Mouse (Mus musculus) forebrain, embryonic 14.5 days (tissue): ENCODE measurements around the gene Prep. TPM values are rescaled to one million over a fixed set of nuclear protein-coding genes. Genes with fewer than 3 reads are reported as not detected.

Experiments used
- ATAC-seq: fragments of 200-750 bp; cut with Nextera tagmentation; 2 replicates; pipeline ENCODE4 v1.8.0; 2017; ENCODE audit warnings: mild to moderate bottlenecking, moderate library complexity
- DNase-seq: peaks from one replicate; pipeline ENCODE4 v3.0.0-alpha.2; 2015; ENCODE audit warnings: low spot score
- H3K27ac ChIP-seq: fragments of 300-500 bp; sonication (generic); 2 replicates; pipeline ENCODE4 v1.5.1; 2014; ENCODE audit warnings: low read depth, mild to moderate bottlenecking, control low read depth, low read length, moderate library complexity
- H3K27me3 ChIP-seq: fragments of 300-500 bp; sonication (generic); replicated peaks from 2 replicates; pipeline ENCODE4 v1.6.1; 2014; ENCODE audit warnings: low read length, control low read depth, mixed read lengths; ENCODE audit not compliant: control insufficient read depth, insufficient read depth
- H3K36me3 ChIP-seq: fragments of 300-500 bp; sonication (generic); 2 replicates; pipeline ENCODE4 v1.6.1; 2014; ENCODE audit warnings: low read length, control low read depth; ENCODE audit not compliant: control insufficient read depth, insufficient read depth
- H3K4me1 ChIP-seq: fragments of 300-500 bp; sonication (generic); 2 replicates; pipeline ENCODE4 v1.6.1; 2014; ENCODE audit warnings: antibody characterized with exemption, low read length, control low read depth; ENCODE audit not compliant: control insufficient read depth, insufficient read depth
- H3K4me2 ChIP-seq: fragments of 300-500 bp; sonication (generic); 2 replicates; pipeline ENCODE4 v1.6.1; 2014; ENCODE audit warnings: mild to moderate bottlenecking, control low read depth, low read length
- H3K4me3 ChIP-seq: fragments of 300-500 bp; sonication (generic); 2 replicates; pipeline ENCODE4 v1.5.1; 2014; ENCODE audit warnings: low read depth, low read length, control low read depth
- H3K9ac ChIP-seq: fragments of 300-500 bp; sonication (generic); 2 replicates; pipeline ENCODE4 v1.6.1; 2014; ENCODE audit warnings: mild to moderate bottlenecking, low read length, control low read depth, moderate library complexity
- H3K9me3 ChIP-seq: fragments of 300-500 bp; sonication (generic); replicated peaks from 2 replicates; pipeline ENCODE4 v1.6.1; 2016; ENCODE audit warnings: low read length, control low read depth, mixed read lengths; ENCODE audit not compliant: control insufficient read depth
- WGBS: fragments of 180-500 bp; shearing (Covaris S2); extraction: QIAGEN DNeasy Blood & Tissue Kit; methylation state at CpG from one replicate; pipeline ENCODE4 v1.1.7; 2014; 5-methylcytosine and 5-hydroxymethylcytosine counted together
- polyA plus RNA-seq: library from polyadenylated mRNA; unstranded; fragments of >200 nt; fragmentation: Nextera tagmentation; extraction: Ambion mirVana; gene quantifications from 2 replicates; pipeline ENCODE4 v1.2.1, GENCODE M21; 2014

Gene Prep
- polyA plus RNA-seq = 14.2 and 16.7 TPM in 2 replicates

- H3K4me3 ChIP-seq = peak within 1 kb of the TSS; percentile 94
- ATAC-seq = peak; percentile 97
- 0% methylated on average over 46 of the region's 57 CpGs for WGBS
- no peaks in the 10 kb centered on the region for H3K36me3 ChIP-seq
- no peaks in the 10 kb centered on the region for H3K9me3 ChIP-seq
- DNase-seq = peak; percentile 95
- peak within 1 kb of the TSS; percentile 74 for H3K27ac ChIP-seq
- H3K27me3 ChIP-seq = no peaks in the 10 kb centered on the region
- peak within 1 kb of the TSS; percentile 84 for H3K9ac ChIP-seq
- H3K4me2 ChIP-seq = peak within 1 kb of the TSS; percentile 68
- peaks cover 4% of the 10 kb centered on the region for H3K4me1 ChIP-seq
These were observed at the start of gene Prep for GRCm38 (mm10) chr10:45066931-45067308. Gene Prep (plus strand): TSS chr10:45067203.

GRCm38 (mm10) chr10:45017352-45017751 lies 49.7 kb upstream of the Prep start:
- no peak for DNase-seq
- Histone ChIP-seq H3K4me3 (no peak overlapping the region), H3K27me3 (no peaks in the 10 kb centered on the region), H3K9ac (no peak overlapping the region), H3K4me2 (no peak overlapping the region), H3K9me3 (no peaks in the 10 kb centered on the region), H3K36me3 (no peaks in the 10 kb centered on the region), H3K4me1 (no peaks in the 10 kb centered on the region), H3K27ac (no peak overlapping the region)
- WGBS = 91% methylated on average over 13 of the region's 13 CpGs
- ATAC-seq = no peak

GRCm38 (mm10) chr10:45017851-45018250 lies 49.2 kb upstream of the Prep start:
- Histone ChIP-seq H3K9me3 (no peaks in the 10 kb centered on the region), H3K4me1 (no peaks in the 10 kb centered on the region), H3K27me3 (no peaks in the 10 kb centered on the region), H3K9ac (no peak overlapping the region), H3K4me2 (no peak overlapping the region), H3K27ac (no peak overlapping the region), H3K4me3 (no peak overlapping the region), H3K36me3 (no peaks in the 10 kb centered on the region)
- 91% methylated on average over 10 of the region's 10 CpGs for WGBS
- no peak for ATAC-seq
- DNase-seq = no peak

GRCm38 (mm10) chr10:45019418-45019817 lies 47.6 kb upstream of the Prep start:
- Histone ChIP-seq H3K4me2 (no peak overlapping the region), H3K36me3 (no peaks in the 10 kb centered on the region), H3K4me1 (no peaks in the 10 kb centered on the region), H3K9ac (no peak overlapping the region), H3K27ac (no peak overlapping the region), H3K4me3 (no peak overlapping the region), H3K9me3 (no peaks in the 10 kb centered on the region), H3K27me3 (no peaks in the 10 kb centered on the region)
- no peak for DNase-seq
- no peak for ATAC-seq
- 52% methylated on average over 7 of the region's 7 CpGs for WGBS

- H3K36me3 ChIP-seq = no peaks in the 10 kb centered on the region
- no peak overlapping the region for H3K27ac ChIP-seq
- no peaks in the 10 kb centered on the region for H3K4me1 ChIP-seq
- DNase-seq (no peak), ATAC-seq (no peak)
- no peaks in the 10 kb centered on the region for H3K9me3 ChIP-seq
- no peak overlapping the region for H3K4me2 ChIP-seq
- H3K9ac ChIP-seq = no peak overlapping the region
- no peak overlapping the region for H3K4me3 ChIP-seq
- H3K27me3 ChIP-seq = no peaks in the 10 kb centered on the region
- WGBS = 85% methylated on average over 10 of the region's 10 CpGs
These were observed 47.2 kb upstream of the Prep start for GRCm38 (mm10) chr10:45019849-45020248.

- no peaks in the 10 kb centered on the region for H3K27me3 ChIP-seq
- no peak for ATAC-seq
- 93% methylated on average over 10 of the region's 10 CpGs for WGBS
These were observed 46.7 kb upstream of the Prep start for GRCm38 (mm10) chr10:45020291-45020690.

GRCm38 (mm10) chr10:45025184-45025583 lies 41.8 kb upstream of the Prep start:
- Histone ChIP-seq H3K36me3 (no peaks in the 10 kb centered on the region), H3K4me2 (no peak overlapping the region), H3K4me3 (no peak overlapping the region), H3K27me3 (no peaks in the 10 kb centered on the region), H3K9me3 (no peaks in the 10 kb centered on the region), H3K4me1 (no peaks in the 10 kb centered on the region), H3K27ac (no peak overlapping the region), H3K9ac (no peak overlapping the region)
- ATAC-seq (no peak), DNase-seq (no peak)
- 12% methylated on average over 4 of the region's 4 CpGs for WGBS

More at GRCm38 (mm10) chr10:45020291-45020690, 46.7 kb upstream of the Prep start:
- DNase-seq = no peak
- Histone ChIP-seq H3K4me3 (no peak overlapping the region), H3K4me2 (no peak overlapping the region), H3K27ac (no peak overlapping the region), H3K9ac (no peak overlapping the region), H3K36me3 (no peaks in the 10 kb centered on the region), H3K9me3 (no peaks in the 10 kb centered on the region), H3K4me1 (no peaks in the 10 kb centered on the region)

GRCm38 (mm10) chr10:45026935-45027334 lies 40.1 kb upstream of the Prep start:
- DNase-seq (no peak), ATAC-seq (no peak)
- Histone ChIP-seq H3K27me3 (no peaks in the 10 kb centered on the region), H3K9me3 (no peaks in the 10 kb centered on the region), H3K4me1 (no peaks in the 10 kb centered on the region), H3K9ac (no peak overlapping the region), H3K36me3 (no peaks in the 10 kb centered on the region), H3K27ac (no peak overlapping the region), H3K4me3 (no peak overlapping the region), H3K4me2 (no peak overlapping the region)
- WGBS = 96% methylated on average over 7 of the region's 7 CpGs

GRCm38 (mm10) chr10:45045268-45045928 lies 21.6 kb upstream of the Prep start:
- peak; percentile 75 for ATAC-seq
- 28% methylated on average over 12 of the region's 12 CpGs for WGBS
- Histone ChIP-seq H3K4me2 (no peak overlapping the region), H3K4me3 (no peak overlapping the region), H3K27me3 (no peaks in the 10 kb centered on the region), H3K4me1 (no peaks in the 10 kb centered on the region), H3K9ac (no peak overlapping the region), H3K9me3 (no peaks in the 10 kb centered on the region), H3K27ac (no peak overlapping the region), H3K36me3 (no peaks in the 10 kb centered on the region)
- DNase-seq = peak; percentile 89
